Mouse (Mus musculus) adrenal gland, adult 8-10 months (tissue): ENCODE results near the gene Slc6a12. TPM values are rescaled to one million over a fixed set of nuclear protein-coding genes. Genes with fewer than 3 reads are reported as not detected.
"Not testable (repeated sequence)": the region's sequence is repeated elsewhere in the genome, so short reads cannot be mapped to it uniquely, and the experiment has no call there.

Experiments used
- DNase-seq: peaks from one replicate; pipeline ENCODE4 v3.0.0; 2022
- total RNA-seq, 4 experiments: library from RNA; stranded (reverse); gene quantifications; 2 replicates each; pipeline ENCODE4 v1.2.4; 2022

Gene Slc6a12
- total RNA-seq, 4 experiments from 2014 or later, result 0.20 to 0.83 (median 0.55) TPM; not detected in 1

DNA sequence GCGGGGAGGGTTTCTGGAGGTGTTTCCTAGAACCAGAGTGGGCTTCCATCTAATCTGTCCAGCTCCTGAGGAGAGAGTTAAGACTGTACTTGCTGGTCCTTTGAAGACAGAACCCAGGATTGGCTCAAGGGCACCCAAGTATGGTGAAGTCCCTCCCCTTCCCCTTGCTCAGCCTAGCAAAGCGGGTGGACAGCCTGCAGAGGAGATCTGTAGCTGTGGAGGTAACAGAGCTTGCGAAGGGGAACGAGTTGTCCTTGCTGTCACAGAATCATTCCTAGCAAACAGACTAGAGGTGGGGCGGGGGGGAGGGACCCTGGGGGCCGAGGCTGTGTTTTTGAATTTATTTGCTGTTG is 871 bp downstream of the Slc6a12 start:
- DNase-seq, result no peak

DNA sequence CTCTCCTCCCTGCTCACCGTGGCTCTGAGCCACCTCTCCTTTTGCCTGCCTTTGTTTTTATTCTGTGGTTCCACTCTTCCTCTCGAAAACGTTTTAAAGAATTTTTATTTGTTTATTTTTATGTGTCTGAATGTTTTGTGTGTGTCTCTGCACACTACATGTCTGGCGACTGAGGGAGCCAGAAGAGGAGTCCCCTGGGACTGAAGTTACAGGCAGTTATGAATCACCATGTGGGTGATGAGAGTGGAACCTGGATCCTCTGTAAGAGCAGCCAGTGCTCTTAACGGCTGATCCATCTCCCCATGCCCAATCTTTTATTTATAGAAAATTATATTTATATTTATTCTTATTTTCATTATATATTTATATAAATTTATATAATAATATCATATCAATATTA is 1.5 kb downstream of the Slc6a12 start:
- DNase-seq, result no peak

DNA sequence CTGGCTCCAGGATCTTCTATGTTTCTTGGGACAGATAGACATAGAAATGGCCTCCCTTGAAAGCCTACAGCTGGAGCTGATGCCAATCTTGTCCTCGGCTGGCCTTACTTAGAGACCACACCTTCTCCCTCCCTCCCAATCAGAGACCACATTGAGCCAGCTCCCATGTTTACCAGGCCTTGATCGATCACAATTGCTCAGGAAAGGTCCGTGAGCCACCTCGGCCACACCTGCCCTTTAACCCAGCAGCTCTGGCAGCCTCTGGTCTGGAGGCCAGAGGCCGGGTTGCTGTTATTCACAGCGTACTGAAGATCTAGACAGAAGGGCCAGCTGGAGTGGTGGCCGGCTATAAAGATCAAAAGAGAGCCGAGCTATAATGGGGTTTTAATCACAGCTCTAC is 3.6 kb downstream of the Slc6a12 start:
- no peak for DNase-seq

DNA sequence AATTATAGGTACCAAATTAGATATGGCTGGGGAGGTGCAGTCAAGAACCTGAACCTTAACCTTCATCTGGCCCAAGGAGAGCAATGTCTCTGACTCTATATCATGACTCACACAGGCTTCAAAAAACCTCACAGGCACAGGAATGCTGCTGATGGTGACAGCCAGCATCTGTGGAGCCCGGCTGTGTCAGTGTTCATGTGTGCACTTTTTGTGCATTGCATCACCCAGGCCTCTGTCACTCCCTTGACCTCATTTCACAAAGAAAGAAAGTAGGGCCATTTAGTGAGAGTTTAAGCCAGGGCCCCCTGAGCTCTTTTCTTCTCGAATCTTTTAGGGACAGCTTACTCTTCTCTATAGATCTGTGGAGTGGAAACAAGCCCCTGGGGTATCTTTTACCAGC is 9.4 kb downstream of the Slc6a12 start:
- DNase-seq, result peak; percentile 32

DNA sequence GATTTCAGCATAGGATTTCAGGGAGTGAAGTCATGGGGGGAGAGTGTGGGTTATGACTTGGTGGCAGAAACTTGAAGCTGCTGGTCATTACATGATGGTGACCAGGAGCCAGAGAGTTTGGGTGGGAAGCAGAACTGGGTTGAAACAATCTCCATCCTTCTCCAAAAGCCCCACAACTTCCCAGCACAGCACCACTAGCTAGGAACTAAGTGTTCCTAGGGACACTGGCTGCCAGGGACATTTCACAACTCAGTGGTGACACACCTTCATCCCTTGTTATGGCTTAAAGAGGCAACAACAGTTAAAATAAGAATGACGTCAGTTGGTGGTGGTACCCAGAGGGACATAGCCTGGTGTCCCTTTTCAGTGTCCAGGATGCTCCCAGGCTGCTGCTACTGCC is 13.2 kb downstream of the Slc6a12 start:
- DNase-seq, result no peak

DNA sequence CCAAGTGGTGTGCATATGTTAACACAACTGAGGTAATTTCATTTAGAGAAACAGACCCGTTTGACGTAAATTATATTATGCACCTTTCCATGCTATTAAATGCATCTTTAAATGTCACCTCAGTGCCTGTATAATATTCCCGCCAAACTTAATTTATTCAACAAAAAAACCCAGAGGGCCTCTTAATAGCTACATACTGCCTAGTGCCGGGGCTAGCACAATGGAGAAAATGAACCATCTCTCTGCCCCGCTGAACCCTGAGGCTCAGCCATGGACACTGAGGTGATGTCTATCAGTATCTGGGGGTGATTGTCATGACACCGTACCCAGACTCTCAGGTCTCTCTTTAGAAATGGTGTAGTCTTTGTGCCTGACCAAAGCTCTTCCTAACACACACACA is 14.4 kb downstream of the Slc6a12 start:
- DNase-seq, result no peak

DNA sequence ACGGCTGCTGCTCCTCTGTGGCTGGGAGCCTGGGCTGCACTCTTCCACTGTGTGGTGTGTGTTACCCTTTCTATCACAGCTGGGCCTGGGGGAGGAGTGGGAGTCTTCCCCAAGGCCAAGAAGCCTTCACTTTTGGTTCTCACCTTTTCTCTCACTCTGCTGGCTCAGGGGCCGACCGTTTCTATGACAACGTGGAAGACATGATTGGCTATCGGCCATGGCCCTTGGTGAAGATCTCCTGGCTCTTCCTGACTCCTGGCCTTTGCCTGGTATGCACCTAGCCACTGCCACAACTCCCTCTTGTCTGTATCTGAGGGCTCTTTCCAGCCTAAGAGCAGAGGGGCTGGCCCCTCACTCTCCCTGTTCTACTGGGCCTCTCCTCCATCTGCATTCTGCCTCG is 20.2 kb downstream of the Slc6a12 start:
- no peak for DNase-seq

DNA sequence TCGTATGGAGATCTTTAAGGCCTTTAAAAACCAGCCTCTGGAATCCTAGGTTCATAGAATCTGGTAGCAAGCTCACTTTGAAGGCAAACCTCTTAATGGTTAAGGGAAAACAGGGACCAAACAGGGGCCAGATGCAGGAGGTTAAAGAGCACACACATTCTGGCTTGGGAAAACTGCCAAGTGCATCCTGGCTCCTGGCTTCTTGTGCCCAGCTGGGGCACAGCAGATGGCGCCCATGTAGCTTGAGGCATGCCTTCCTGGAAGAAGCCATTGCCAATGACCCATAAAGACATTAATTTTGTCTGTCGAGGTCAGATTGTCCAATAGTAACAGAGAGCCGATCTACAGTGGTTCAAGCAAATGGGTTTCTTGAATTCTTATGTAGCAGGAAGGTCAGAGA is 21.1 kb downstream of the Slc6a12 start:
- DNase-seq, result no peak

DNA sequence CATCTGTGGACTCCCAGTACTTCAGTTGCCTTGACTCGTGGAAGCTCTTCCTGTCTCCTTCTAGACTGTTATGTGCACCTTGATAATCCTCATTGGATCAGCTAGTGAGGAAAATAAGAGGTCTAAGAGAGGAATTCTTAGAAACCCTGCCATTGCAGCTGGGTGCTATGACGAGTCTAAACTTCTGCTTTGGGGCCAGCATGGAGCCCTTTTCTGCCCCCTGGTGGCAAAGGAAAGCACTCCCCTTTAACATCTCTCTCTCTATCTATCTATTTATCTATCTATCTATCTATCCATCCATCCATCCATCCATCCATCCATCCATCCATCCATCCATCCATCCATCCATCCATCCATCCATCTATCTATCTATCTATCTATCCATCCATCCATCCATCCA is 23.7 kb downstream of the Slc6a12 start:
- DNase-seq, result not testable (repeated sequence)

DNA sequence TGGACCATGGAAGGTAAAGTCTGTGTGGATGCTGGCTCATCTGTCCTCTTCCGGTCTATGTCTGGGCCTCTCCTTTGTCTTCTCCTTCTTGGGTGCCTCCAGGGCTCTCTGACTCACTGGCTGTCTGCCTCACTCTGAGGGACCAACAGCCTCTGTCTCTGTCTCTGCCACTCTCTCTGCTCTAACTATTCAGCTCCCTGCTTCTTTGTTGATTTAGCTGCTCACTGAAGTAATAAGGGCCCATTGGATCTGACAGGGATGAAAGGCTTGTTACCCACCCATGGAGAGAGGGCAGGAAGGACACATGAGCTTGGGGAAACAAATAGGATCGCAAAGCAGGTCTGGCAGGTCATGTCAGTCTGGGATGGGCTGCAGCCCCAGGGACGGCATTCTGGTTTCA is 24.2 kb downstream of the Slc6a12 start:
- no peak for DNase-seq

DNA sequence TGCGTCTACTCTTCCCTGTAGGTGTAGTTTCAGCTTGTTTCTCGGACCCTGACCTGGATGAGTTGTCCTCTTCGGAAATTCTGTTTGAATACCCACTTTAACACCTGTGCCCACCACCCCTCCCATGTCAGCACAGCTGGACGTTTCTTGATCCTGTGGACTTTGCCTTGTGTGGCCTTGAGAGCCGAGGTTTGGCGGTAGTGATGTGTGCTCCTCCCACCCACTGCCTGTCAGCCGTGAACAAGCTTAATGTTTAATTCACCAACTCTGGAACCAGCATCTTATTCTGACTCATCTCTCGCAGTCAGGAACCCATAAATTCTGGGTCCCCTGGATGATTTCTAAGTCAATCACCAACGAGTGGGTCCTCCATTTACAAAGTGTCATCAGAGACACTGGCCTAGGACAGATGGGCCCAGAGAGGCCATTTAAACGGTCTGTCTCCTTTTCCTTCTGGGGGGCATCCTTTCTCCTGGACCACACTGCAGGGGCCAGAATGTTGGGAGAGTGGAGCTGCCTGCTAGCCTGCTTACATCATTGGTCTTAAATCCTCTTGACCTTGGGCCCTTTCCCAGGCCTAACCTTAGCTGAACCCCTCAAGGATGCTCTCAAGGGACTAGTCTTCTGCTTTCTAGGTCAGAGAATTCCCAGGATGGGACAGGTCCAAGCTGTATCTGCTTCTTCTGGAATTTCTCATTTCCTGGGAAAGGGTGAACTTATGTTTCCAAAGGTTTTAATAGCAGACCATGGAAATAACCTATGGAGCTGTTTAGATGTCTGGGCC is 28.5 kb downstream of the Slc6a12 start:
- no peak for DNase-seq

DNA sequence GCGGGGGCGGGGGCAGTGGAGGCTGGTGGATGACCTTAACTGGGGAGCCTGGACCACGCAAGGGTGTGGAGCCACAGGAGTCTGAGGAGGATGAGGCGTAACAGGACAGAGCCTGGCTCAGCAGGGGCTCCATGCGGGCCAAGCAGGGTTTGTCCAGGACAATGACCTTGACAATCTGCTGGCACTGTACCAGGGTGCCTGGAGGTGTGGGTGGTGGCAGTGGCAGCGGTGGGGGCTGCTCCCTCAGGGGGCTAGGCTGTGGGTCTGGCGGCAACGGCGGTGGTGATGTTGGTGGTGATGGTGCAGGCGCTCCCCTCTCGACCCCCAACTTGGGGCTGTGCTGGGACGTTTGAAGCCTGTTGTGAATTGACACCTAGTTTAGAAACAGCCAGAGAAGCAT is 33.3 kb downstream of the Slc6a12 start:
- no peak for DNase-seq

DNA sequence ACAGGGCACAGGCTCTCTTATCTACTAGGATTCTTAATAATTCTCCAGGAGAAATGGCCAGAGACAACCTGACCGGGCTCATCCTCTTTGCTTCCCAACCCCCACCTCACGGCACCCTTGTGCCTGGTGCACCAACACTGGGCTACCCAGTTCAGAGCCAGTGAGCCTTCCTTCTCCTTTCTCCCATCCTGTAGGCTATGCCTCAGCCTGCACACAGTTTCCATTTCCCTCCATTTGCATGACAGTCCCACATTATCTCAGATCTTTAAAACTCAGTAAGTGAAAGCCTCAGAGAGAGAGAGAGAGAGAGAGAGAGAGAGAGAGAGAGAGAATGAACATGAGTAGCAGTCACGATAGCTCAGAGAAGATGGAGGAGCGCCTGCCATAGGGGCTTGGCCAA is 35.4 kb downstream of the Slc6a12 start:
- DNase-seq, result no peak

DNA sequence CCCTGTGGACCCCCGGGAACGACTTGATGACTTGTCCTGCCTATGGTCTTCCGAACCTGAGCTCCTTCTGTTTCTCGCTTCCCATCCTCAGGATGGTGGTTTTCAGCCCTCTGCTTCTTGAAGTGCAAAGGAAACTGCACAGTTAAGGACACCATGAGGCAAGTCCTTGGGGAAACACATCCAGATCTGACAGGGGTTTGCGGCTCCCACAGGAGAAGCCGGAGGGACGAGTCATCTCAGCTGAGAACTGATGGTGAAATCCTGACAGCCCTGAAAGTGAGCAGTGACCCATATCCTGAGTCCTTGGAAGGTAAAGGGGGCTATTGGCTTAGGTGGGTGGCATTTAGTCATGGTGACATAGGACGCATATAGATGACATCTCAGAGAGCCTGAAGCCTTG is 37.7 kb downstream of the Slc6a12 start:
- DNase-seq, result no peak

DNA sequence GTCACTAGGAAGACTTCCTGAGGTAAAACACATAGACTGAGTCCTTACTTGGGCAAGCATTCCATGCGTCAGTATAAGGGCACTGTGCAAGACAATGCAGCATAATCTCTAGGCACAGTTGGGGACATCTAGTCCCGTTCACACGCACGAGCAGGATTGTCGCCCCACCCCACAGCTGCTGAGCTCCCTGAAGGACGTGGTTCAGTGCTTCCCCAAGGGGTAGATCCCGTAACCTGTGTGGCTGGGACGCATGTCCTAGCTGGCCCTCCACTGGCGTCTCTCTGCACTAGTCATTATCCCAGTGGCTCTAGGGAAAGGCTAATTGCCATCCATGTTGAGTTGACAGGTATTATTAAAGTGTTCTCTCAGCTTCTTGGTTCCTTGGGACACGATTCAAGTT is 39.2 kb downstream of the Slc6a12 start:
- no peak for DNase-seq

DNA sequence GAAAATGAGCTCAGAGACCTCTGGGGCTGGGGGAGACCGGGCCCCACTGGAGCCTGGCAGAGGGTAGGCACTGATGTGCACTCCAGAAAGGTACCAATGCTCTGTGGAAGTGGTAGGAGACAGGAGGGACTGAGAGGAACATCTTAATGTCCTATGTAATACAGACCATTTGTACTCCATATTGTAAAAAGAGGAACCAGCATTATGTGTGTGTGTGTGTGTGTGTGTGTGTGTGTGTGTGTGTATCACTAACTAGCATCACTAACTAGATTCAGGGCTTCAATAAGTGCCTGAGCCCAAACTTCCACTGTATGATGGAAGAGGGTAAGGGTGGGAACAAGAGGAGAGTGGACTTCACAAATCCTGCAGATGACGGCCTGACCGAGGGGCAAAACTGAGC is 42.5 kb downstream of the Slc6a12 start:
- DNase-seq, result no peak

DNA sequence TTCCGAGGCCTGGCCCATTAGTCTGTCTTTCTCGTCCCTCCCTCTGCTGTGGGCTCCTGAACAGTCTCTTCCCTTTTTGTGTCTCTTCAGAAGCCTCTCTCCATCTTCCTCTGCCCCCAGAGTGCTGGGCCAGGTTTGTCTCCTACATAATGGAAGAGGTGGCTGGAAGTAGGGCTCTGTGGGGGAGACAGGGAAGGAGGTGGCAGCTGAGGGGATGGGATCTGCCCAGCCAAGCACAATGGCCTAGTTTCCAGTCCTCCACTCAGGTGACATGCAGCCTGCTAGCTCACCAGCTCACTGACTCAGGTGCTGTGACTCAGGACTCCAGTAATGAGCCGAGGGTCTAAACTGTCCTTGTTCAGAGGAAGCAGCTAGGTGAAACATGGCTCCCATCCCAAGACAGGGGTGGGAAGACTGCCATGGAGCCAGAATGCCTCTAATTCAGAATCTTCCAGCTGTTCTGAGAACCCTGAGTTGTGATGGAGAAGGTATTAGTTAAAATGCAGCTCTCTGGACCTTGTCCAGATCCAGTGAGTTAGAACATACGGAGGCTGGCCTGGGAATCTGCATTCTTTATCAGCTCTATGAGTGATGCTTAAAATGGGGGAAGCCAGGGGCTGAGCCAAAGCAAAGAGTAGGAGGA is 49.9 kb downstream of the Slc6a12 start:
- DNase-seq, result no peak

DNA sequence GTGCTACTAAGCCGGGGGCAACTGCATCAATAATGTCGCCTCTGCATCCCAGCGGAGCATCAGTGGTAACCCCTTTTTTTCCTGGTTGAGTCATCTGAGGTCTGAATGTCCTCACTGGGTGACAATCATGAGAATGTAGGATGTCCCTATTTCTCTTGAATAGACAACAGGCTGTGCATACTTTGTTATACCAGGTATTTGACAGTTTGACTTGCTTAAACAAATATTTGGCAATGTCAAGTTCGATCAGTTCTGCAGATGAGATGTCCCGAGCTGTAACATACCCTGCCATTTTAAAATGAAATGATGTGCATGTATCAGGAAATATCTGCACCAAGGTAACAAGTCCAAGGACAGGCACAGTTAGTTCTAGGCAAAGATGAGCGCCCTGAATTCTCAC is 58.3 kb downstream of the Slc6a12 start:
- DNase-seq, result no peak

DNA sequence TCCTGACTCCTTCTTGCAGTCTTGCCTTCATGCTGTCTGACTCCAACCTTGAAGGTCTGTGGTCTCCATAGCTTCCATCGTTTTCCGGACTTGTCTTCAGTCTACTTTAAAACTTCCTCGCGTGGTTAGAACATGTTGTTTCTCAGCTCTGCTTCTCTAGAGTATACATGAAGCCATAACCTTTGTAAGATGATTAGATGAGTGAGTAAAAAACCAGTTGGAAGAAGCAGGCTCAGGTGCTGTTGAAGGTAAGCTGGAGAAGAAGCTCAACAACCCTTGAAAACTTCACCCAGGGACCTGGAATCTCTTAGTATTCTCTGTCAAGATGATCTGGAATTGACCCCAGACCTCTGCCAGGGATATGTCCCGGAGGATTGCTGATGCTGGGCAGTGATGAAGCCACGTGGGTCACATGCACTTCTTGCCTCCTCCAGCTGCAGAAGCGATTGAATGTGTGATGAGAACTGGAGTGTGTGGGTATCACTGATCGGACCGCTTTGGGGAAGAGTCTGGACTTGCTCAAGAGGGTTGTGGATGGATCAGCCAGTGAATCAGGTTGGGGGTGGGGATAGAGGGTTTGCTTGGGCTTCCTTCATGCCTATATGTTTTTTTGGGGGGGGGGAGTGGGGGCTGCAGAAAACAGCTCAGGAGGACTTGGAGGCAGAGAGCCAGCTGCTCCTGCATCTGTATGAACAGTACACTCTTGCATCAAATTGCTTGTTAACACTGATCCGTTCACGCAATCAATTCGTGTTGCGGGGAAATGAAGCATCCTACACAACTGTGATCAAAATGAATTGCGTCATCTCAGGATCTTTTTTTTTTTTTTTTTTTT is 59.2 kb downstream of the Slc6a12 start:
- no peak for DNase-seq

DNA sequence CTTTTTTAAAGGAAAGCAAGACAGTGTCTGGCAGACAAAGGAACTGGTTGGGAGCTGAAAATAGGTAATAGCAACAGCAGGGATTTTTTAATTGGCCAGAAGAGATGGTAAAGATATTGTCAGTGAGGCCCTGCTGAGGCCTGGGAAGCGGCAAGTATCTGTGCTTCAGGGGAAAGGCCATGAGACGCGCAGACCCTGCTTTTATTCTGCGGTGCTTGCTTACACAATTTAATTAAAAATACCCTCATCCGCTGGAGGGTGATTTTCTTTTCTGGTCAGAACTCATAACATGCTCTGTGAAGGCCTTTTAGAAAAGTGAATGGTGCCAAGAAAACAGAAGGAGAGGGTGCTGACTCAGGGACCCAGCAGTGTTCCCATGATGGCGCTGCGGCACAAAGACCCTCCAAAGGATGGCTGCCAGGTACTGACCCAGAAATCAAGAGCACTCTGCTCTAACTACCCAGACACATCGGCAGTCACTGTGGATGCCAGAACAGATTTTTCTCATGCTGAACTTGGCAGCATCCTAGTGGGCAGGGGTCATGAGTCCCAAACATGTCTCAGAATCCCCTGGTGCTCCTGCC is 59.9 kb downstream of the Slc6a12 start:
- no peak for DNase-seq

DNA sequence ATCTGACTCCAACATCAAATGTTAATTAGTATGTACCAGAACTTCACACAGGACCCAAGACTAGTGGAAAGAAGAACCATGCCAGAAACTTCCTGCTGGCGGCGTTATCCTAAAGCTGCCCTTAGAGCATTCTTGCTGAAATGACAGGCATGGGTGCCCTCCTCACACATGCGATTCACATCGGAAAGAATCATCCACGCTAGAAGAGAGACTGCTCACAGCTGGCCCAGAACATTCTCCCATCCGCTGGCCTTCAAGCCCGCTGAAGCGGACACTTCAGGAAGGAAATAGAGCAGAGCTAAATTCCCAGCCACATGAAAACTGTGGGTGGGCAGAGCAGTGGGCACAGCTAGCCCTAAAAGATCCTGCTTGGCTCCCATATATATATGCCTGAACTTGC is 62.4 kb downstream of the Slc6a12 start:
- DNase-seq, result no peak

DNA sequence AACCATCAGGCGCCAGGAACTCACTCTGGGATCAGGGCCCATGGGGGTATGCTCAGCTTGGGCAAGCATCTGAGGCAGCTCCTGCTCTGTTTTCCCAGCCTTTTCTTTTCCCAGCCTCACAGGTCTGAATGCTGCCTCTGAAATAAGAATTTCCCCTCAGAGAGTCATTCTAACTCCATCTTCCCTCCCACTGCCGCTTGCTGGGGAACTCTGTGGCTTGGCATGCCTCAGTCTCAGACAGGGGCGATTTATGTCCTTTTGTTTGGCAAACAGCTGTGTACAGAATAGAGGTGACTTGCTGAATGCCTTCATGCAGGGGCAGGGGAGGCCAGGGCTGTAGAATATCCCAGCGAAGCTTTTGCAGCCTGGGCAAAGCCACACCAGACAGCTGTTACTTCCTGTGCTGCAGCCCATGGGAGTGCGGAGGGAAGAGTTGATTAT is 64.7 kb downstream of the Slc6a12 start:
- no peak for DNase-seq
